Mouse (Mus musculus): ENCODE measurements around the gene Gm3376. TPM values are rescaled to one million over a fixed set of nuclear protein-coding genes. Genes with fewer than 3 reads are reported as not detected.
"Not testable (repeated sequence)": the region's sequence is repeated elsewhere in the genome, so short reads cannot be mapped to it uniquely, and the experiment has no call there.

Gene Gm3376
- not detected in 2 replicates for total RNA-seq (2021)
- long read RNA-seq, result 0 reads

DNA sequence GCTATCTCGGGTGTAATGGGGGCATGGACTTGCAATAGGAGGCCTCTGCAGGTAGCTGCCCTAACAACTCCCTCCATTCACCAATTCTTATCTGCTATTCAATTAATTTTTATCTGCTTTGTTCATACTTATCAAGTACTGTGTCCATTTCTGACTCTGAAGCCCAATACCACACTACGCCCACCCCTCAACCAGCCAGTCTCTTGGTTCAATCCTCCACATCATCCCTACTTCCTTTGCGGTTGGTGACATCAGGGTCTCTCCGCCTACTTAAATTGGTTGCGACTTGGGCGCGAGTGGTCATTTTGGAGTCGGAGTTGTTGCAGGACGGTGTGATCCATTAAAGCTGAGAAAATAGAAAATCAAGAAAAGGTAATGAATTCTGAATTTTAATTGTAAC lies at the start of gene Gm3376:
Gm3376 (plus strand) TSS at position 301 of the 400 bp plus-strand sequence.
- not testable (repeated sequence) for DNase-seq

Data from adrenal gland, postnatal 25 days (tissue).